Mouse (Mus musculus) lung, postnatal 0 days (tissue): Measurements from ENCODE around the gene Zranb3. TPM values are rescaled to one million over a fixed set of nuclear protein-coding genes. Genes with fewer than 3 reads are reported as not detected.

Source experiments
- ATAC-seq: fragments of 200-750 bp; cut with Nextera tagmentation; 2 replicates; pipeline ENCODE4 v1.8.0; 2017; ENCODE audit warnings: moderate library complexity
- DNase-seq: peaks from one replicate; pipeline ENCODE4 v3.0.0-alpha.2; 2016; ENCODE audit warnings: low spot score
- H3K27ac ChIP-seq: fragments of 300-500 bp; sonication (generic); 2 replicates; pipeline ENCODE4 v1.5.1; 2014; ENCODE audit warnings: antibody characterized with exemption, mild to moderate bottlenecking, low read length, mixed read lengths
- H3K27me3 ChIP-seq: fragments of 300-500 bp; sonication (generic); replicated peaks from 2 replicates; pipeline ENCODE4 v1.6.1; 2014; ENCODE audit warnings: low read length, mixed read lengths; ENCODE audit not compliant: insufficient read depth
- H3K36me3 ChIP-seq: fragments of 300-500 bp; sonication (generic); 2 replicates; pipeline ENCODE4 v1.6.1; 2014; ENCODE audit warnings: low read length, mixed read lengths; ENCODE audit not compliant: insufficient read depth
- H3K4me1 ChIP-seq: fragments of 300-500 bp; sonication (generic); 2 replicates; pipeline ENCODE4 v1.6.1; 2014; ENCODE audit warnings: antibody characterized with exemption, low read depth, low read length, mixed read lengths; ENCODE audit not compliant: insufficient read depth
- H3K4me2 ChIP-seq: fragments of 300-500 bp; sonication (generic); replicated peaks from 2 replicates; pipeline ENCODE4 v1.6.1; 2014; ENCODE audit warnings: low read depth, mild to moderate bottlenecking, low read length, moderate library complexity, mixed read lengths
- H3K4me3 ChIP-seq: fragments of 300-500 bp; sonication (generic); 2 replicates; pipeline ENCODE4 v1.5.1; 2014; ENCODE audit warnings: low read depth, low read length
- H3K9ac ChIP-seq: fragments of 300-500 bp; sonication (generic); replicated peaks from 2 replicates; pipeline ENCODE4 v1.6.1; 2014; ENCODE audit warnings: low read depth, mild to moderate bottlenecking
- H3K9me3 ChIP-seq: fragments of 300-500 bp; sonication (generic); 2 replicates; pipeline ENCODE4 v1.6.1; 2016; ENCODE audit warnings: low read length, mixed read lengths
- CTCF ChIP-seq: IDR thresholded peaks from 2 replicates; pipeline ENCODE4 v1.5.1; 2016; ENCODE audit warnings: antibody characterized with exemption, mild to moderate bottlenecking
- EP300 ChIP-seq: IDR thresholded peaks from 2 replicates; pipeline ENCODE4 v1.6.1; 2016; ENCODE audit warnings: antibody characterized with exemption, mild to moderate bottlenecking, control low read depth
- WGBS: fragments of 180-500 bp; shearing (Covaris S2); extraction: QIAGEN DNeasy Blood & Tissue Kit; methylation state at CpG from one replicate; pipeline ENCODE4 v1.1.7; 2014; 5-methylcytosine and 5-hydroxymethylcytosine counted together
- polyA plus RNA-seq: library from polyadenylated mRNA; unstranded; fragments of >200 nt; fragmentation: Nextera tagmentation; extraction: Ambion mirVana; gene quantifications from 2 replicates; pipeline ENCODE4 v1.2.1, GENCODE M21; 2015

The Zranb3 gene
- polyA plus RNA-seq, 1 experiment from 2014 or later: 1.0 TPM

DNA sequence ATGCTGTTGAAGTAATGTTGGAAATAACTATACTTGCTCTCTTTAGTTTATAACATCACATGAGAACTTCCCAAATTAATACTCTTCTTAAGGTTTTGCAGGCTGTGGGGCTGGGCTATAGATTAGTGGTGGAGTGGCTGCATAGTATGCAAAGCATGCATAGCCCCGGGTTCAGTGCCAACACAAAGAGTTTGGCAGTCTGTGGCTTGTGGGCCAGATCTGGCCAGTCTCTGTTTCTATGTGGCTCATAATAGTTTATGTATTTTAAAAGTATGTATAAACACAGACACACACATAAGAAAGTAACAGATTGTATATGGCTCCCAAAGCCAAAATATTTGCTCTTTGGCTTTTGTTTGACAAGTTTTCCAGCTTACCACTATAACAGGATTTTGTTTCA, 187.0 kb downstream of the Zranb3 start:
- H3K9ac ChIP-seq: no peak overlapping the region
- H3K4me3 ChIP-seq: no peak overlapping the region
- no peak overlapping the region for H3K27ac ChIP-seq
- no peak for DNase-seq
- TF ChIP-seq CTCF (no peak), EP300 (no peak)
- no peaks in the 10 kb centered on the region for H3K36me3 ChIP-seq
- H3K4me2 ChIP-seq: no peak overlapping the region
- H3K4me1 ChIP-seq: no peaks in the 10 kb centered on the region
- no peaks in the 10 kb centered on the region for H3K27me3 ChIP-seq
- no peak for ATAC-seq
- WGBS: 36% methylated on average over 1 of the region's 1 CpGs
- H3K9me3 ChIP-seq: no peaks in the 10 kb centered on the region

DNA sequence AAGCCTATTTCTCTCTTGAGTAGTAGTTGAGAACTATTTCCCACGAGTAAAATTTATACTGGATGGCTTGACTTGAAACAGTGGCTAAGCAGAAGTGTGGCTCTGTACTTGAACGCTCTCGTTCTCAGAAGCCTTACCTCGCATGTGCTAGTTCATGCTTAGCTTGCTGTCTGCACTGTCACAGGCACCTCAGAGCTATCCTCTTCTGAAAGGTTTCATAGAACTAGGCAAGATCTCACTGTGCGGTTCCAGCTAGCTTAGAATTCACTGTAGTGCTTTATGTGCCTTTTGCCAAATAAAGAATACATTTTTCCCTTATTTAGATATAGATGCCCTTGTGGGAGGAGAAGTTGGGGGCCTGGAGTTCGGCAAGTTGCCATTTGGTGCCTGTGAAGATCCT, 187.5 kb downstream of the Zranb3 start:
- Histone ChIP-seq H3K4me2 (no peak overlapping the region), H3K36me3 (no peaks in the 10 kb centered on the region), H3K9ac (no peak overlapping the region), H3K27ac (no peak overlapping the region), H3K27me3 (no peaks in the 10 kb centered on the region), H3K4me1 (no peaks in the 10 kb centered on the region), H3K9me3 (no peaks in the 10 kb centered on the region), H3K4me3 (no peak overlapping the region)
- WGBS: 76% methylated on average over 6 of the region's 6 CpGs
- ATAC-seq (no peak), DNase-seq (no peak)
- no peak for TF ChIP-seq CTCF
- TF ChIP-seq EP300: no peak

DNA sequence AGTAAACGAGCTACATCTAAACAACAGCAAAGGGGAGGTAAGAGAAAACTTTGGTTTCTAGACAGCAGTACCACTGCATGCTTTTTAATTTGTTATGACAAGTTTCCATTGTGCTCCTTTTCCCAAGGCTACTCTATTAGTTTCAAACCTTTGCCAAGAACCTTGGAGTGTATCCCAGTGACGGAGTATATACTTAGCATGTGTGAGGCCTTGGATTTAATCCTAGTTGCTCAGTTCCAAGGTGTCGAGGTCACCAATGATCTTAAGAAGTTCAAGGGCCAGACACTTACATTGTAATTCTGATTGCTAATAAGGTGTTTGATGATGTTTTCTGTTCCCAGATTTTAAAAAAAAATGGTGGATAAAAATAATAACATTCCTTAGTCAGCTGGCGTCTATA, 189.7 kb downstream of the Zranb3 start:
- 64% methylated on average over 4 of the region's 4 CpGs for WGBS
- DNase-seq: peak; percentile 42
- ATAC-seq: peak; percentile 52; the same call in 1 of the 2 replicates
- Histone ChIP-seq H3K4me1 (no peaks in the 10 kb centered on the region), H3K4me2 (no peak overlapping the region), H3K27ac (no peak overlapping the region), H3K27me3 (no peaks in the 10 kb centered on the region), H3K36me3 (no peaks in the 10 kb centered on the region), H3K9ac (no peak overlapping the region), H3K9me3 (no peaks in the 10 kb centered on the region), H3K4me3 (no peak overlapping the region)
- TF ChIP-seq CTCF (no peak), EP300 (no peak)

DNA sequence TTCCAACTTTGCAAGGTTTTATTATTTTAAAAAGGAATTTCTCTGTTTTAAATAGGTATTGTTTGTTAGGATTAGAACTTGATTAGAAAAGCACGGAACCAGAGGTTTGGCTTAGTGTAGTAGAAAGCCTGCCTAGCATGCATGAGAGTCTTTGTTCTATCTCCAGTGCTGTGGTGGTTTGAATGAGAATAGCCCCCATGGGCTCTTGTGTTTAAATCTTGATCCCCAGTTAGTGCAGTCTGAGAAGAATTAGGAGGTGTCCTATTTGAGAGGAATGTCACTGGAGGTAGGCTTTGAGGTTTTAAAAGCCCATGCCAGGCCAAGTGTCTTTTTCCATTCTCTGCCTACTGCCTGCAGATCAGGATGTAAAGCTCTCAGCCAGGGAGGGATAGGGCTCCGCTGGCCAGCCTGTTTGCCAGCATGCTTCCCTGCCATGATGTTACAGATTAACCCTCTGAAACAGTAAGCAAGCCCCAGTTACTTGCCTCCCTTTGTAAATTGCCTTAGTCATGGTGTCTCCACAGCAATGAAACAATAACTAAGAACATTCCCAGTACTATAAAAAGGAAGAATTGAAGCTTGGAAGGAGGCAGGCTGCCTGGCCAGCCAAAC, 198.0 kb downstream of the Zranb3 start:
- Histone ChIP-seq H3K4me2 (no peak overlapping the region), H3K27ac (no peak overlapping the region), H3K4me3 (no peak overlapping the region), H3K9ac (no peak overlapping the region), H3K4me1 (no peaks in the 10 kb centered on the region), H3K9me3 (no peaks in the 10 kb centered on the region), H3K36me3 (0 out of 2 replicates have a peak, but pooled peaks cover 3% of the 10 kb centered on the region), H3K27me3 (no peaks in the 10 kb centered on the region)
- 84% methylated on average over 2 of the region's 2 CpGs for WGBS
- no peak for ATAC-seq
- no peak for DNase-seq
- no peak for TF ChIP-seq EP300
- no peak for TF ChIP-seq CTCF

Other genes starting within 250 kb of the Zranb3 start
- 0.66 and 1.0 TPM in 2 replicates for gene Map3k19, start 248.0 kb downstream of the Zranb3 start, polyA plus RNA-seq
- 17.6 and 18.3 TPM in 2 replicates for gene Rab3gap1, start 234.3 kb downstream of the Zranb3 start, polyA plus RNA-seq
- gene R3hdm1, start 254 bp upstream of the Zranb3 start, polyA plus RNA-seq: 38.8 and 42.9 TPM in 2 replicates
- gene Ubxn4, start 140.9 kb upstream of the Zranb3 start, polyA plus RNA-seq: 70.9 and 72.7 TPM in 2 replicates
- not detected in 2 replicates for gene Lct, start 225.3 kb upstream of the Zranb3 start, polyA plus RNA-seq